Mouse (Mus musculus) heart, postnatal 0 days (tissue): ENCODE measurements around the gene Pagr1a. TPM values are rescaled to one million over a fixed set of nuclear protein-coding genes. Genes with fewer than 3 reads are reported as not detected.

Experiments
- ATAC-seq: fragments of 200-750 bp; cut with Nextera tagmentation; 2 replicates; pipeline ENCODE4 v1.8.0; 2017; ENCODE audit warnings: low read depth, moderate number of reproducible peaks, moderate library complexity; ENCODE audit not compliant: insufficient read depth
- DNase-seq: peaks from one replicate; pipeline ENCODE4 v3.0.0-alpha.2; 2016; ENCODE audit warnings: low spot score
- H3K27ac ChIP-seq: fragments of 300-500 bp; sonication (generic); 2 replicates; pipeline ENCODE4 v1.5.1; 2014; ENCODE audit warnings: low read depth, mild to moderate bottlenecking
- H3K27me3 ChIP-seq: fragments of 300-500 bp; sonication (generic); 2 replicates; pipeline ENCODE4 v1.6.1; 2014; ENCODE audit warnings: low read length, mixed read lengths; ENCODE audit not compliant: control insufficient read depth, insufficient read depth
- H3K36me3 ChIP-seq: fragments of 300-500 bp; sonication (generic); replicated peaks from 2 replicates; pipeline ENCODE4 v1.6.1; 2014; ENCODE audit warnings: low read length, mixed read lengths; ENCODE audit not compliant: control insufficient read depth, insufficient read depth
- H3K4me1 ChIP-seq: fragments of 300-500 bp; sonication (generic); 2 replicates; pipeline ENCODE4 v1.6.1; 2014; ENCODE audit warnings: antibody characterized with exemption; ENCODE audit not compliant: control insufficient read depth, insufficient read depth
- H3K4me2 ChIP-seq: fragments of 300-500 bp; sonication (generic); 2 replicates; pipeline ENCODE4 v1.6.1; 2014; ENCODE audit warnings: low read depth, mild to moderate bottlenecking, low read length, moderate library complexity
- H3K4me3 ChIP-seq: fragments of 300-500 bp; sonication (generic); 2 replicates; pipeline ENCODE4 v1.5.1; 2014; ENCODE audit warnings: low read depth, low read length
- H3K9ac ChIP-seq: fragments of 300-500 bp; sonication (generic); replicated peaks from 2 replicates; pipeline ENCODE4 v1.6.1; 2014; ENCODE audit warnings: low read depth, low read length, mixed read lengths
- H3K9me3 ChIP-seq: fragments of 300-500 bp; sonication (generic); replicated peaks from 2 replicates; pipeline ENCODE4 v1.6.1; 2016; ENCODE audit warnings: low read length; ENCODE audit not compliant: control insufficient read depth
- CTCF ChIP-seq: IDR thresholded peaks from 2 replicates; pipeline ENCODE4 v1.5.1; 2016; ENCODE audit warnings: antibody characterized with exemption, control low read depth, low read depth
- EP300 ChIP-seq: IDR thresholded peaks from 2 replicates; pipeline ENCODE4 v1.6.1; 2016; ENCODE audit warnings: antibody characterized with exemption, low read depth
- WGBS: fragments of 180-500 bp; shearing (Covaris S2); extraction: QIAGEN DNeasy Blood & Tissue Kit; methylation state at CpG from one replicate; pipeline ENCODE4 v1.1.7; 2014; 5-methylcytosine and 5-hydroxymethylcytosine counted together
- polyA plus RNA-seq: library from polyadenylated mRNA; unstranded; fragments of >200 nt; fragmentation: Nextera tagmentation; extraction: Ambion mirVana; gene quantifications from 2 replicates; pipeline ENCODE4 v1.2.1, GENCODE M21; 2015
- total RNA-seq: library from RNA; depleted of rRNA; stranded (reverse); fragments of >200 nt; gene quantifications from 2 replicates; pipeline ENCODE4 v1.2.3, GENCODE M21; 2014; ENCODE audit warnings: low replicate concordance

Gene Pagr1a
- total and polyA plus RNA-seq, 2 experiments from 2014 or later = 44.8 TPM; not detected in 1

- 0 out of 2 replicates have a peak overlapping the region, but pooled peaks have one; percentile 96 for H3K4me2 ChIP-seq
- TF ChIP-seq EP300 = no peak
- TF ChIP-seq CTCF = no peak
- no peak overlapping the region for H3K4me3 ChIP-seq
- 83% methylated on average over 7 of the region's 7 CpGs for WGBS
- peaks cover 27% of the 10 kb centered on the region for H3K36me3 ChIP-seq
- DNase-seq (no peak), ATAC-seq (no peak)
- H3K4me1 ChIP-seq = peaks cover 34% of the 10 kb centered on the region
- H3K9me3 ChIP-seq = no peaks in the 10 kb centered on the region
- no peak overlapping the region for H3K27ac ChIP-seq
- H3K9ac ChIP-seq = no peak overlapping the region
- H3K27me3 ChIP-seq = no peaks in the 10 kb centered on the region
Observed at GRCm38 (mm10) chr7:127022528-127023271, 5.5 kb upstream of the Pagr1a start.

- Histone ChIP-seq H3K27ac (peak overlapping the region; percentile 9; the same call in 1 of the 2 replicates), H3K27me3 (no peaks in the 10 kb centered on the region), H3K4me1 (peaks cover 34% of the 10 kb centered on the region), H3K4me3 (peak overlapping the region; percentile 46), H3K9ac (no peak overlapping the region), H3K9me3 (no peaks in the 10 kb centered on the region), H3K4me2 (peak overlapping the region; percentile 78), H3K36me3 (peaks cover 27% of the 10 kb centered on the region)
- DNase-seq (no peak), ATAC-seq (no peak)
- no peak for TF ChIP-seq CTCF
- TF ChIP-seq EP300 = no peak
- WGBS = 58% methylated on average over 5 of the region's 5 CpGs
Observed at GRCm38 (mm10) chr7:127021563-127022527, 4.7 kb upstream of the Pagr1a start.

- 3% methylated on average over 37 of the region's 37 CpGs for WGBS
- H3K9me3 ChIP-seq = no peaks in the 10 kb centered on the region
- H3K4me1 ChIP-seq = peaks cover 35% of the 10 kb centered on the region
- TF ChIP-seq CTCF (no peak), EP300 (no peak)
- no peak for ATAC-seq
- H3K9ac ChIP-seq = peak within 1 kb of the TSS; percentile 46
- peak within 1 kb of the TSS; percentile 46 for H3K4me3 ChIP-seq
- H3K27me3 ChIP-seq = no peaks in the 10 kb centered on the region
- peak within 1 kb of the TSS; percentile 78 for H3K4me2 ChIP-seq
- peak within 1 kb of the TSS; percentile 18; the same call in 1 of the 2 replicates for H3K27ac ChIP-seq
- peaks cover 27% of the 10 kb centered on the region for H3K36me3 ChIP-seq
- DNase-seq = peak; percentile 45
Observed at GRCm38 (mm10) chr7:127020901-127021562, 3.9 kb upstream of the Pagr1a start, which contains the start of the genes Gm42742 and Prrt2. TSS of gene Gm42742 (minus strand) at chr7:127021097. TSS of gene Prrt2 (minus strand) at chr7:127021211.

- H3K36me3 ChIP-seq = peaks cover 27% of the 10 kb centered on the region
- ATAC-seq = no peak
Observed at GRCm38 (mm10) chr7:127020491-127020890, 3.3 kb upstream of the Pagr1a start.

GRCm38 (mm10) chr7:127020031-127020430 is 2.9 kb upstream of the Pagr1a start:
- 65% methylated on average over 3 of the region's 3 CpGs for WGBS
- peaks cover 44% of the 10 kb centered on the region for H3K4me1 ChIP-seq

More at GRCm38 (mm10) chr7:127020491-127020890, 3.3 kb upstream of the Pagr1a start:
- peak overlapping the region; percentile 46 for H3K9ac ChIP-seq
- peaks cover 41% of the 10 kb centered on the region for H3K4me1 ChIP-seq
- H3K4me2 ChIP-seq = peak overlapping the region; percentile 78
- TF ChIP-seq EP300 (no peak), CTCF (no peak)
- no peaks in the 10 kb centered on the region for H3K27me3 ChIP-seq
- DNase-seq = no peak
- H3K27ac ChIP-seq = 0 out of 2 replicates have a peak overlapping the region, but pooled peaks have one; percentile 18
- H3K4me3 ChIP-seq = peak overlapping the region; percentile 46
- WGBS = 36% methylated on average over 5 of the region's 5 CpGs
- no peaks in the 10 kb centered on the region for H3K9me3 ChIP-seq

More at GRCm38 (mm10) chr7:127020031-127020430, 2.9 kb upstream of the Pagr1a start:
- no peak for ATAC-seq
- peaks cover 31% of the 10 kb centered on the region for H3K36me3 ChIP-seq
- no peaks in the 10 kb centered on the region for H3K27me3 ChIP-seq
- H3K4me3 ChIP-seq = no peak overlapping the region
- no peak overlapping the region for H3K27ac ChIP-seq
- peak overlapping the region; percentile 78 for H3K4me2 ChIP-seq
- no peaks in the 10 kb centered on the region for H3K9me3 ChIP-seq
- H3K9ac ChIP-seq = peak overlapping the region; percentile 46; the same call in 1 of the 2 replicates
- no peak for TF ChIP-seq CTCF
- no peak for TF ChIP-seq EP300
- DNase-seq = no peak
